Mouse (Mus musculus): ENCODE measurements around the gene Fam71a. TPM values are rescaled to one million over a fixed set of nuclear protein-coding genes. Genes with fewer than 3 reads are reported as not detected.

The Fam71a gene
- total RNA-seq (2021) = not detected
- long read RNA-seq, experiment 1 = 0 reads
- long read RNA-seq, experiment 2 = 0 reads

DNA sequence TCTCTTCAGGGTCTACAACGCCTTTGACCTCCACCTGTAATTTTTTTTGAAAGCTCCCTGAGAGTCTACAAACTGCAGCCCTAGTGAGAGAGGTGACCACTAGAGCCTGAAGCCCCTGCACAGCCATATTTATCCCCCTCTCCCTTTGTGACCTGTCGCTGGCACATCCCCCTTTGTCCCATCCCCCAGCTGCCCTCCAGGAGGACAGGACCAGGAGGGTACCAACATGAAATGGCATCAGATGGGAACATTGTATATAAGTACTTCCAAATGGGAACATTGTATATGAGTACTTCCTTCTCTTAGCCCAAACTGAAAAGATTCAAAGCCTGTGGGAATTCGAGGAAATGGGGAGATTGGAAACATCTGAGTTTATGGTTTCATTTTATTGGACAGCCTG is at the start of gene Fam71a:
TSS of gene Fam71a (minus strand) at position 101 of the 400 bp plus-strand sequence.
- no peak for DNase-seq (ENCODE audit: low spot score in 2 of 2)

DNA sequence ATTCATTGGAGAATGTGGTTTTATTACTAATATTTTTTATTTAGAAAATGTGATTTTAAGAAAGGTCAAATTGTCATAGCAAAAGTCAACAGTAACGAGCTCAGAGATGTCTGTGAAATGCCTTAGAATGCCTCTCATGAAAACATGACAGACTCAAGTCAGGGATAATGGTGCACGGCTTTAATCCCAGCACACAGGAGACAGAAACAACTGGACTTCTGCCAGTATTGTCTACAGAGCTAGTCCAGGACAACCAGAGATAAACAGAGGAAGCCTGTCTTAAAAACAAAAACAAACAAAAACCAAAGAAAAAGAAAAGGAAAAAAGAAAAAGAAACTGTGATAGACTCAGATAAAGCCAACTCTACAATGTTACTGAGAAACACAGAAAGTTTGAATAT is 46.5 kb upstream of the Fam71a start:
- DNase-seq (ENCODE audit: low spot score in 2 of 2) = no peak

DNA sequence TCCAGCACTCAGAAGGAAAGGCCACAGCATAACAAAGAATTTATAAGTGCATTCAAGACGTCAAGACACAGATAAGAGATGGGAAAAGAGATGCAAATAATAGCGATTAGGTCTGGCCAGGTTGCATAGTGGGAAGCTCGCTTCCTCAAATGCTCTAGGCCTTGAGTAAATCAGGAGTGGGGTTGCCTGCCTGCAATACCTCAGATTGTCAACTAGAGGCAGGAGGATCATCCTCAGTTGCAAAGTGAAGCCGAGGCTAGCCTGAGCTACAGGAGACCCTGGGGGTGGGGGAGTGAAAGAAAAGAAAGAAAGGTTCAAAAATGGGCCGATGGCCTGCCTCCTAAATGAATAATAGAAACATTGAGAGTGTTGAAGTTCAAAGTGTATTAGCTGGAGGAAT is 41.2 kb upstream of the Fam71a start:
- DNase-seq (ENCODE audit: low spot score in 2 of 2) = no peak

DNA sequence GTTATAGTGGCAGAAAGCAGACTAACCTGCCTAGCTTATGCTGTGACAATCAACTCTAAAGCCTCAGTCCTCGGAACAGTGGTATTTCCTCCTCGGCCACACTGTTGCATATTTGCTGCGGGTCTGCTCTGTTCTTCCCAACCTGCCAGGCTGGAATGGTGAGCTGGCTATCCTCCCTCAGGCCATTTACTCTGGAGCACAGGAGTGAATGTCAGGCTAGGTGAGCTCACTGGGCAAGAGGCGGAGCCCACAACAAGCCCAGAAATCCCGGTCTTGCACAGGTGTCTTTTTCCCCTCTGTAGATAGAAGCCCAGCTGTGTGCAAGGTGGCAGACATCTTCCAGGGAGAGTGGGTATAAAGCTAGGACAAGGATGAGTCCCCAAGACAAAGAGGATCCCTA is 40.3 kb upstream of the Fam71a start:
- DNase-seq (ENCODE audit: low spot score in 2 of 2) = no peak

DNA sequence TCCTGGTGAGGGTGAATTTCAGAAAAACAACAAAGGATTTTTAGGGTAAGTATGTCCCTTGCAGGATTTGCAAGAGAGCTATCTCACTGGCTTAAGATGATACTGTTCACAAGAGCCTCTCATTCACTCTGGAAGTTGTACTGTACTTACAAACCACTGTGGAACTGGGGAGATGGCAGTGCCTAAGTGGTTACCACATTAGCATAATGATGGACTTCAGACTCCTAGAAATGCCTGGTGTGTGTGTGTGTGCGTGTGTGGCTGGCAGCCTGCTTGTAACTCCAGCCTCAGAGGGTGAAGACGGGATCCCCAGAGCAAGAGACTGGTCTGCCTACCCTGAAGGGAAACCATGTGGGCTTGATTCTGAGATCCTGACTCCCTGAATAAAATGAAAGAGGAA is 38.9 kb upstream of the Fam71a start:
- DNase-seq (ENCODE audit: low spot score in 2 of 2) = no peak

DNA sequence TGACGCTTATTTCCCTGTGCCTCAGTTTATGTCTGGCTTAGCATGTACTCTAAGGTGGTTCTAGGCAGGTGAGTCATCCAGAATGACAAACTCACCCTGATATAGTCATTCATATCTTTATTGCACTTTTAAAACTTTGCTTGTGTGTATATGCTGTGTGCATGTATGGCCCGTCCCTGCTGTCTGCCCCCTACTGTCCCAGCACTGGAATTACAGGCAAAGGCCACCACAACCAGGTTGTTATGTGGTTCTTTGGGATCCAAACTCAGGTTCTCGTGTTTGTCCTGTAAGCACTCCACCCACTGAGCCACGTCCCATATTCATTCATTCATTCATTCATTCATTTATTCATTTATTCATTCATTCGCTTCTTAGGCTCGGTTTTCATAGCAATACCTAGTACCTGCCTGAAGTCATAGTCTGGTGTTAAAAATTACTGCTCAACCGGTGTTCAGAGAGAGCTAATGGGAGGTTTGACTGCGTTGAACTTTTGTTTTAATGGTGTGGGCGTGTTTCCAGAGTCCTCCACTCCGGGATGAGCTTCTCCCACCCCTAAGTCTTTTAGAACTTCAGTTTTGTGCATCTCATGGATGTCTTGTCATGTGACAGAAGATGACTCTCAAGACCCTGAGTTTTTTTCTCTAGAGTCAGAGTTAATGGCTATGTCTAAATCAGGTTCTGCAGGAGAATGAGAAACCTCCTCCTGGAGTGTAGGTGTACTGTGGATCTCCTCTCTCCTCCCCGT is 37.8 kb upstream of the Fam71a start:
- DNase-seq (ENCODE audit: low spot score in 2 of 2) = no peak

DNA sequence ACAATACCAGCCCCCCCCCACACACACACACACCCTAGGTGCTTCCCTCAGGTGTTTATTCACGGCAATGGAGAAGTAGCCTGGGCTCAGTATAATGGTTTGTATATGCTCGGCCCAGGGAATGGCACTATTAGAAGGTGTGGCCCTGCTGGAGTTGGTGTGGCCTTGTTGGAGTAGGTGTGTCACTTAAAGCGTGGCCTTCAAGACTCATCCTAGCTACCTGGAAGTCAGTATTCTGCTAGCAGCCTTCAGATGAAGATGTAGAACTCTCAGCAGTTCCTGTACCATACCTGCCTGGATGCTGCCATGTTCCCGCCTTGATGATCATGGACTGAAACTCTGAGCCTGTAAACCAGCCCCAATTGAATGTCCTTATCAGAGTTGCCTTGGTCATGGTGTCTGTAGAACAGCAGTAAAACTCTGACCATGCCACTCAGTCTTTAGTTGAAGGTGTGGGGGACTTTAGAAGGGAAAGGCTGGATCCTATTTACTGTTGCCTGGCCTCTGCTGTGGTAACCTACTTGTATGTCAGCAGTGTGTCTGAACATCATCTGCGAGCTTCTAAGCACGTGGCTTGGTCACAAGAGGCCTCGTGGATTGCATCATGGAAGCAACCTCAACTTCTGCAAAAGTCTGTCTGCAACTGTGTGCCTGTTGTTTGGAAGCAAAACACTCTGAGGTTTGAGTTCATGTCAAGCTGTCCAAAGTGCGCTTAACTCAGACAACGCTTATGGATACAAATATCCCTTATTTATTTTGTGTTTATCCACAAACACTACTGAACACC is 36.4 kb upstream of the Fam71a start:
- no peak for DNase-seq (ENCODE audit: low spot score in 2 of 2)

DNA sequence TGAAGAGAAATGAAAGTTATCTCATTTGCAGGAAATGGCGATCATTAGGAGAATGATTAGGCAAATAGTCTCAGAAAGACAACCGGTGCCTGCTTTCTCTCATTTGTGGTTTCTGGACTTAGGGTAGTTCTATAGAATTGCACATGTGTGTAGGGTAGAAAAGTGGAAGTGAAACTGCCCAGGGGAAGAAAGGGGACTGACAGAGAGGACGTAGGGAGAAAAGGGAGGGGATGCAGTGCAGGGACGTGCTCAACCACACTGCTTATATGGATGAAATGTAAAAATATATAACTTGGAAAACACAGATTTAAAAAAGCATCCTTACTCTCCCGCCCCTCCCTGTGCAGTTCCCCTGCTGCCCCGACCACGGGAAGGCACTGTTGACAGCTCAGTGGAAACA is 33.3 kb upstream of the Fam71a start:
- no peak for DNase-seq (ENCODE audit: low spot score in 2 of 2)

DNA sequence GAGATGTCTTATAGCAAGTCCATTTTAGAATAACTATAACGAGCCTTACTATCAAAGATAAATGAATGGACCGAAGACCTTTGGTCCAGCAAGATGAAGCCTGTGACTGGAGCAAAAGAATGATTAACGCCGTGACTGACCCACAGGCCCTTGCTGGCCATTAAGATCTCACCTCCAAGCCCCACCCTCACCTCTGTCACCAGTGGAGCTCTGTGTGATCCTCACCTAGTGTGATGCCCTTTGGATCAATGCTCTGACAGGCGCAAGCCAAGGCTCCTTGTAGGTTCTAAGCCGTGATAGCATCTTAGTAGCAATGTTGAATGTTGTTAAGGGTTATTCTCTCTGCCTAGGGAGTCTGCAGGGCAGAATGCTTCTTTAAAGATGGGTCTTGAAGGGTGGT is 31.4 kb upstream of the Fam71a start:
- no peak for DNase-seq (ENCODE audit: low spot score in 2 of 2)

DNA sequence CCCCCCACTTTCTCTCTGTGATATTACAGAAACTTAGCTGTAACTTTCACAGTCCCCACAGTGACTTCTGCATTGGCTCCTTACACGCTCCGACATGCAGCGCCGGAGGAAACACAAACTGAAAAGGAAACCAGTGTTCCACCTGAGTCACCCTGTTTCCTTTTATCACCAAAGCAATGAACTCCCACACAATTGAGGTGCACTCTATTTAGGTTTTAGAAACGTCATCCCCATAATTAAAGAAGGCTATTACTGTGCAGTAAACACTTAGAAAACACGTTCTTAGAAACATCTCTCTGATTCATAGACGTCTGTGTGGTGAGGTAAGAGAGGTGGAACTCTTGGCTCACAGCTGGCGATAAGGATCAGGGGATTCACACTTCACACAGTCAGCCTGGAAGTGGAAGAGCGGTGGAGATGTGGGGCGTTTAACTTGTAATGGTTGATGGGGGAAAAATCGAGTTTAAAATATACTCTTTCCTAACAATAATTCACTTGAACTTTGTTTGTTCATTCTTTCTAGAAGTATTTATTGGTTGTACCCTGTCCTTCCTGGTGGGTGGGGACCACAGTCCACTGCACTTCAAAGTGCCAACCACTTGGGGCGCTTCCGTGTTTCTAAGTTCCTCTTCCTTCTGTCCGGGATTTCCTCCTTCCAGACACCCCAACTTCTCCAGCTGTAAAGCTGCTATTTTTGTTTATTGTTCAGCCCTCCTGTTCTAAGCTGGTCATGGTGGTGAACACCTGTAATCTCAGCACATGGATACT is 29.2 kb upstream of the Fam71a start:
- no peak for DNase-seq (ENCODE audit: low spot score in 2 of 2)

DNA sequence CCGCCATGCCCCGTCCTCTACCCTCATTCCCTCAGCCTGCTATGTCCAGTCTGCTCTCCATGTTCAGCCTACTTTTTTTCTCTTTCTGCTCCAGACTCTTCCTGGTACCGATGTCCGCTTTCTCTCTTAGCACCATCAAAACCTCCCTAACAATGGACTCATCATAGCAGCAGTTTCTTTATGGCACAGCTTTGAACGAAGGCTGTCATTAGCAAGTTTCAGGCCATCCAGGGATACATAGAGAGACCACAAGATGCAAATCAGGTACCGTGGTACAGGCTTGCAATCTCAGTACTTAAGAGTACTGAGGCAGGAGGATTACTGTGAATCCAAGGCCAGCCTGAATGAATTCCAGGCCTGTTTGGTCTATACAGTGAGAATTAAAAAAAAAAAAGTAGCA is 28.1 kb upstream of the Fam71a start:
- DNase-seq (ENCODE audit: low spot score in 2 of 2) = no peak

DNA sequence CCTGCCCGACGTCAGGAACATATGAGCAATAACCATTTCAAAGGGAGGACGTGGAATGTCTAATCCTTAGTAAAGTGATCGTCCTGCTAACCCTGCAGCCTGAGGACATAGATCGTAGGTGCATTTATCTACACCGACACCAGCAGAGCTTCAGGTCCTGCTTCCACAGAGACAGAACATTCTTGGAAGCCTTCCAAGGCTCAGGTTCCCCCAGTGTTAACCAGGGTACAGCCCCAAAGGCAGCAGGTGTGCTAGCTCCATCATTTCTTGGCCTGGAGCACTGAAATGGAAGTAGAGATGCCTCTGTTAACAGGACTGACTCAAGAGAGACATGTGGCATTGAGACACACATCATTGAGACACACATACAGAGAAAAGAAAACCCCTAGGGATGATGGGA is 27.6 kb upstream of the Fam71a start:
- DNase-seq (ENCODE audit: low spot score in 2 of 2) = no peak

DNA sequence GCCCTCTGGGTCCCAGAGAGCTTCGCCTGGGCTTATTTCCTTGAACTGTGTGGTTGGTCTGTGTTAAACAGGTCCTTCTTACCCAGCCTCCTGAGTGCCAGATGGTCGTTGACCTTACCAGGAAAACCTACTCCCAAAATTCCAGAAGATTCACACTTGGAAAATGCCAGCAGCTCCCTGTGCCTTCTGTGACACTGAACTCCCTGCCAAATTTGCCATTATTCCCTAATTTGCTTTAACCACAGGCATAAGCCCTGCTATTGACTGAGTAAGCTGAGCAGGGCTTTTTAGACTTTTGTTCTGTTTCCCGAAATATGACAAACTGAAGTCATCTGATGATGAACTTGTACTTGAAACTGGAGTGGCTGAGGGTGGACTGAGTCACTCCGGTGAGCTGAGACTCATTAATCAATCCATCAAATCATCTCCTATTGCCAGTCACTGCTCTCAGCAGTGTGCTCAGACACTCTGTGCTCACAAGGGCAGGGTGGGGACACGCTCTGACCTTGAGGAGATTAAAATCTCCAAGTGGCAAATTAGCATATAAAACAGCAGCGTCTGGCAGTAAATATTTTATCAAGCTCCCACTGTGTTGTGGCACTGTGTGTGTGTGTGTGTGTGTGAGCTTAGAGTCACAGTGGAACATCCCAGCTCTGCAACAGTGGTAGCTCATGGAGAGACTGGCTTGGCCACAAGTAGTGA is 25.2 kb upstream of the Fam71a start:
- no peak for DNase-seq (ENCODE audit: low spot score in 2 of 2)

DNA sequence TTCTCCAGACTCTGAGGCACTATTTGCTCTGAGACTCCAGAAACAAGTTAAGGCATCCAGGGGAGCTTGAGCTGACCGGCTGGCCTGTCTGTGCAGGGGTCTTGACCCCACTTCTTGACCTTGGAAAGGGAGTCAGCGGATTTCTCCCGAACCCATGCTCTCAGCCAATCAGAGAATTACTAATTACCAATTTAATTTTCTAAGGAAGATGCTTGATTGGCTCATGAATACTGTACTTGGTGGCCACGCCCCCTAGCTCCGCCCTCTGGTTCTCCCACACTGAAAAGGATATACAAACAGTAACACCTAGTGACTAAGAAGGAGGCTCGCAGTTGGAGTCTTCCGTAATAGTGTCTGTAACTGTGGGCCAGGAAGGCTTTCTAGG is 21.8 kb upstream of the Fam71a start:
- no peak for DNase-seq (ENCODE audit: low spot score in 2 of 2)

DNA sequence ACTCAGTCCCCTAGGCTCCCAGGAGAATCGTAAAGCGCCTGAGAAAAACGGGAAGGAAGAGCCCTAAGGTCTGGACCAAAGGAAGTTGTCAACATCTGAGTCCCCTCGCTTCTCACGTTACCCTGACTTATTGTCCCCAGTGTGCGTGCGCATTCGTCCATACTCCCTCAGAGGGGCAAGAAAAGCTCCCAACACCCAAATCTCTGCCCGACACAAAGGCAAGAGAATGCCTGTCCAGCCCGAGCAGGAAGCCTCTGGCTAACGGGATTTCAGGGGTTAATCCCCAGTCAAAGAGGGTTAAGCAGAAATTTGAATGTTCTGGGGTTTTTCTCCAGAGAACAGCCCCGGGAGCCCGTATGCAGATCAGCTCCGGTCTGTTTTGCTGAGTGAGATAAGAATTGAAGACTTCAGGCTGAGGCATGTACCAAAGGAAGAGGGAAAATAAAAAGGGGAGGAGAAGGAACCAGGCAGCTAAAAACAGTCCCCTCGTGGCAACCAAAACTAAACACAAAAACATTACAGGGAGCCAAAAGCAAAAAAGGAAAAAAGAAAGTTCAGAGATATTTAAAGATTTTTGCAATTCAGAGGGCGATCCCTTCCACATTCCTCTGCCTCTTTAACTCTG is 21.3 kb upstream of the Fam71a start:
- no peak for DNase-seq (ENCODE audit: low spot score in 2 of 2)

DNA sequence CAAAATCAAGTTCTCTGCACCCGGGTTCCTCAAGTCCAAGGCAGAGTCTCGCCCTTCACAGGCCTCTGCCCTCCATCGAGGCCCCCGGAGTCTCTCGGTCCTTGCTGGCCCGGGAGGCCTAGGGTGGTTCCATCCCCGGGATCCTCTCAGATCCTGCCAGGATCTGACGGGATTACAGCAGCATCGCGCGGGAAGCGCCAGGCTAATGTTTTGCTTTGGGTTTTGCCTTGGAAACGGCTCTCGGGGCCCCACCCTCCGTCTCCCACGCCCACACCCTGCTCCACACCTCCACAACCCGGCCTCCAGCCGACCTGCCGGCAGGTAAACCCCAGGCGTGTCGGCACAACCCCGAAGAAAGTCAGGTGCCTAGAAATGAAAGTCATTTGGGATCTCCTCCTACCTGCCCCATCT is 20.2 kb upstream of the Fam71a start:
- DNase-seq (ENCODE audit: low spot score in 2 of 2) = no peak

DNA sequence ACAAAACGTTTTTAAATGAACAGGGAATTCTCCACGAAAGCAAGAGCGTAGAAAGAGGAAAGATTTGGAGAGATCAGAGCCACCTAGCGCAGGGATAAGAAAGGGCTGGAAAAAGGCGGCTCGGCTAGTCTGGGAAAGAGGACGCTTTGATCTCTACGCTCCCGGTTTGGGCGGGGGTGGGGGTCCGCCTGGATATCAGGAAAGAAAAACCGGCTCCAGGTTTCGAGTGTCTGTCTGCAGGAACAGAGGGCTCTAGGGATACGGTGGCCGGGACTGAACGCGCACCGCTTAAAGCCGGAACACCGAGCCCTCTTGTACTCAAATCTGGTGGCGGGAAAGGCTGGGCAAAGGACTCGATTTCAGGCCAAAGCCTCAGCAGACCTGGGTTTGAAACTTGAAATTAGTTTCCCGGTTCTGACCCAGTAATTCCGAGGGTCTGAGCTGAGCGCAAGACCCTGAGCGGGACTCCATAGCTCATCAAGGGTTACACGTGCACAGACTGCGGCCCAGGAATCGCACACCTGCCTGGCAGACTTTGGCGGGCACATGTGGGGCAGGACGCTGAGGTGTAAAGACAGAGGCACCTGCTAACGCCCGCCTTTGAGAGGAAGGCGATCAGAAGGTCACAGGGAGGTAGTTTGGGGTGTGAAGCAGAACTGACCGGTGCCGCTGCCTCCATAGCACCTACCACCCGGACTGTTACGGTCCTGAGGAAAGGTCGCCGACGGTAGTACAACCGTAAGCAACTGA is 19.6 kb upstream of the Fam71a start:
- no peak for DNase-seq (ENCODE audit: low spot score in 2 of 2)

DNA sequence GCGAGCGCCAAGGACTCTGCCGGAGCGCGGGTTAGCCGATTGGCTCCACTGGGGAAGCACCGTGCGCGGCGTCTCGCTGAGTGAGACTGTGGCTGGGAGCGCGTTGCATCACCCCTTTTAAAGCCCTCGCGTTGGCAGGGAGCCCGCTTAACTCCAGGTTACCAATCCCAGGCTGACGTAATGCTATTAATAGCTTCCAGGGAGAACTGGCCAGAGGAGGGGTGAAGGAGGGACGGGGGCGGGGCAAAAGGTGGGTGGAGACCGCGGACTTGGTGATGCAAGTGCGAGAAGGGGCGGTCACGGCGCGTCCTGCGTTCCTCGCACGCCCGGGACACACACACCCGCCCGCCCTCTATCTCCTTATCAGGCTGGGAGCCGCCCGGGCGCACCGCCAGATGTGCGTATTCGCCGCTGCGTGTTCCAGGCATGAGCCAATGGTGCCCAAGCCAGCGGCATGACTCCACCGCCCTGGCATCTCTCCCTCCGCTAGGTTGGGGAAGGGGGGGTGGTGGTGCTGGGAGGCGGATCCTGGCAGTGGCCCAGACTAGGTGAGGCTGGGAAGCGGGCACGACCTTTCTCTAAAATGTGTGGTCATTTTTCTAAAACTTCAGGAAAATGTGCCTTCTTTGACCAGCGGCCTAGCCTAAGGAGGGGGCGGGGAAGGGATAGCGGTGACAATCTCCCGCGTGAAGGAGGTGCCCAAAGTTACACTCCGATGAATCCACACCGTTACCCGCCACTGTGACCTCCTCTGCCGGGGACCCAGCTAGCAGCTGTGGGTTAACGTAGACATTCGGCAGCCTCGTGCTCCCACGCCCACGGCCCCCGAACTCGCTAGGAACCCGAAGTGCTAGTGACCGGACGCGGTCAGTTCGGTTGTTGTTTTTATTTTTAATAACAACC is 18.8 kb upstream of the Fam71a start:
- DNase-seq (ENCODE audit: low spot score in 2 of 2) = peak; percentile 92 to 98
